Mouse (Mus musculus) Muller cell, postnatal 12 days (primary cell): ENCODE data around the gene Cdc42se1.
"Not testable (repeated sequence)": the region's sequence is repeated elsewhere in the genome, so short reads cannot be mapped to it uniquely, and the experiment has no call there.

Experiments used
- DNase-seq: peaks from one replicate; pipeline ENCODE4 v3.0.0-alpha.2; 2015; ENCODE audit errors: inconsistent ontology term

The Cdc42se1 gene

GRCm38 (mm10) chr3:95228148-95228893, at the start of gene Cdc42se1:
Gene Cdc42se1 (plus strand): TSS chr3:95228732.
- DNase-seq: peak; percentile 88

DNA sequence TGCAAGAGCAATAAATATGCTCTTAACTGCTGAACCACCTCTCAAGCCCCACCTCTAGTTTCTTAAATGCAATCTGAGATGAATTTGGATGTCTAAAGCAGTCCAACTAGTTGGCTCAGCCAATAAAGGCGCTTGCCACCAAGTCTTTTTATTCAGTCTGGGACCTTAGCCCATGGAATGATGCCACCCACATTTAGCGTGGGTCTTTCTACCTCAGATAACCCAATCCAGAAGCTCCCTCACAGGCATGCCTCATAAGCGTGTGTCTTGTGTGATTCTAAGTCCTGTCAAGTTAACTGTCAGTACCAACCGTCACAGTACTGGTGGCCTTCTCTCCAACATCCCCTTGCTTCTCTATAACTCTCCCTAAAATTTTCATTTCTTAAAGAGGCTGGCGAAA, 49.6 kb upstream of the Cdc42se1 start:
- DNase-seq: no peak

DNA sequence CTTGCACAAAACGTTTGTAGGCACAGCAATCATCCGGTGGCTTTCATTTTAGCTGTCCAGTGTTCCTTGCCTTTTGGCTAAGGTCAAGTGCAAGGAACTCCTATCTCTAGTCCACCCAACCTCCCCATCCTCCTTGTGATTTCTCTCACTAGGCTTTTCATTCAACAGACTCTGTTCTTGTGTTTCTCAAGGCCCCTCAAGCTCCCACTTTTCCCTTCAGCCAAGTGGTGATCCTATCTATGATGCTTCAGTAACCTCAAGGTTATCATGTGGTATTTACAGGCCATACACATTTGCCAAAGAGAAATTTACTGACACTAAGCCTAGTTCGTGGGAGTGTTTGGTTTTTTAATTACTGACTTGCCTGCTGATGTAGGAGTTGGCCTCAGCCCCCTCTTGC, 48.6 kb upstream of the Cdc42se1 start:
- no peak for DNase-seq

GRCm38 (mm10) chr3:95181841-95182240, 46.7 kb upstream of the Cdc42se1 start:
- DNase-seq: no peak

- DNase-seq: no peak
These were observed 43.5 kb upstream of the Cdc42se1 start for GRCm38 (mm10) chr3:95184796-95185577.

DNA sequence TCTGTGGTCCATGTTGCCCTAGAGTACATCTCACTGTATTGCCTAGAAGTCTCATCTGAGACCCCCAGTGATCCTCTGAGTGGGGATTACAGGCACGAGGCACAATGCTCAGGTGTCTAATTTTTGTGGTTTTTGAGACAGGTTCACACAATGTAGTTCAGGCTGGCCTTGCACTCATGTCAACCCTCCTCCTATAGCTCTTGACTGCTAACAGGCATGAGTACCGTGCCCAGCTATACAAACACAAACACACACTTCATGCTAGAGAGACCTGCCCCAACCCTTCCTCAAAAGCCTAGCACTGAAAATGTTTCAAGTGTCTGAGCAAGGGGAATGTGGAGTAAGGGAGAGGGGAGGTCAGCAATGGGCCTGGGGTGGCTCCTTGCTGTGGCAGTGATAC, 42.4 kb upstream of the Cdc42se1 start:
- DNase-seq: no peak

- no peak for DNase-seq
These were observed 41.6 kb upstream of the Cdc42se1 start for GRCm38 (mm10) chr3:95186888-95187287.

DNA sequence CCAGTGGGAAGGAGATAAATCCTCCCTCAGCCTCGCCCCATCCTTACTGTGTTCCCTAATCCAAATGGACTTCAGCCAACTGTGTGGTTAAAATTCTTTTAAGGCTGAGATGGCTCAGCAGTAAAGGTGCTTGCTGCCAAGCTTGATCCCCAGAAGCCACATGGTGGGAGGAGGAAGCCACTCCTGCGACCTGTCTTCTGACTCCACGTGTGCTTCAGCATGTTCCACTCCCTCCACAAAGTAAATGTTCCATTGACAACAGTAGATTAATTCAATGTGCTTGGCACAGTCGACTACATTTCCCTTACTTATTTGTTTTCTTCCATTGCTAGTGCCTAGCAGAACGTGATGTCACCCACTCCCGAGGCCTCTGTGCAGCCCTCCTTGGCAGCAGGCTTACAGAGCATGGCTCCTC, 33.8 kb upstream of the Cdc42se1 start:
- DNase-seq: peak; percentile 60

DNA sequence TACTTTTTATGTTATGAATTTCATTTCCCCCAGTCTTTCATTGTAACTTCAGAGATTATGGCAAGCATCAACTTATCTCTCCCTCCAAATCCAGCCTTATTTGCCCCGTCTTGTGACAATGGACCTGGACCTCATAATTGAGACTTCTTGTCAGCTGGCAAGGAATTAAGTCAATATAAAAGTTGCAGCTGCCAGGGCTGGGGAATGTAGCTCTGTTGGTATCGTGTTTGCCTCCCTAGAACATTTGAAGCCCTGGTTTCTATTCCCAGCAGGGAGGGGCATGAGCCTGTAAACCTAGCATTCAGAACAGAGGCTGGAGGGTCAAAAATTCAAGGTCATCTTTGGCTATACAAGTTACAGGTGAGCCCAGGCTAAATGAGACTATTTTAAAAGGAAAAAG, 32.8 kb upstream of the Cdc42se1 start:
- DNase-seq: no peak

GRCm38 (mm10) chr3:95199101-95199500, 29.4 kb upstream of the Cdc42se1 start:
- no peak for DNase-seq

DNA sequence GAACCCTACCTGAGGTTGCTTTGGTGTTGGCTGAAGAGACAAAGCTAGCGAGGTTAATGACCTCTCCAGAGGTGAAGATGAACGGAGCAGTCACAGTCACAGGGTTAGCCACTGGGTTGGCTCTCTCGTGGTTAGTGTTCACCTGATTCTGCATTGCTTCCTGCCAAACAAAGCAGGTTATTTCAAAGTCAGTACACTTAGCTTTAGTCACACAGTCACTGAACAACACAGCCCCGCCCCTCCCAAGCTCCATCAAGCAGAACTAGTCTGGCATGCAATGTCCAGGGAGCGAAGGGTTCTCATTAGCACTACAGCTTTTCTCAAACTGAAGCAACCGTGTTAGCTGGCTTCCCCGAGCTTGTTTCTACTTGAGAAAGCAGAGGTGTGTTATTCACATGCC, 28.4 kb upstream of the Cdc42se1 start:
- peak; percentile 9 for DNase-seq

DNA sequence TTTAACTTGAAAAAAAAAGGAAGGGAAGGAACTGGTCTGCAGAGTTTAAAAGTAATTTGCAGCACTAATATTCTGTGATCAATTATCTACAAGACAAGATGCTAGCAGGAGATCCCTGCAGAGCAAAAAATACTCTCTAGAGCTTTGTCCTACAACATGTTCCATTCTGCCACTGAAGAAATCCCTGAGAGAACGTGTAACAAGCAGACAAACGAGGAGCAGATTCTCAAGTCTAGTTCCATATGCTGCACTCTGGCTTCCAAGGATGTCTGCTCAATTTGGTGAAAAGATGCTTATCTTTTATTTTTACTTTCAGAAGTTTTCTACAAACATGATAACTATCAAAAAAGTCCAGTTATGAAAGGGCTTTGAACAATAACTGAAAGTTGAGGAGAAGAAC, 28.0 kb upstream of the Cdc42se1 start:
- no peak for DNase-seq

- DNase-seq: no peak
These were observed 24.7 kb upstream of the Cdc42se1 start for GRCm38 (mm10) chr3:95203880-95204279.

DNA sequence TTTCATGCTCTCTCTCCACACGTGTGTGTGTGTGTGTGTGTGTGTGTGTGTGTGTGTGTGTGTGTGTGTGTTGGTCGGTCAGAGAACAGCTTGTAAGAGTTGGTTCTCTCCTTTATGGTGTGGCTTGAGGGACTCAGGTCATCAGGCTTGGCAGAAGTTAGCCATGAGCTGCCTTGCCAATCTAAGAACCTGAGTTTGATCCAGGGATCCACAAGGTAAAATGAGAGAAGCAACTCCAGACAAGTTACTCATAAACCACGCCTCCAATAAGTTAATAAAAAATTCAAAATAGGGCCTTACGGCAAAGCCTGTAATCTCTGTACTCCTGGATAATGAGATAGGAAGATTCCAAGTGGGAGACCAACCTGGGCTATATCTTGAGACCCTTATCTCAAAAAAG, 20.2 kb upstream of the Cdc42se1 start:
- no peak for DNase-seq

DNA sequence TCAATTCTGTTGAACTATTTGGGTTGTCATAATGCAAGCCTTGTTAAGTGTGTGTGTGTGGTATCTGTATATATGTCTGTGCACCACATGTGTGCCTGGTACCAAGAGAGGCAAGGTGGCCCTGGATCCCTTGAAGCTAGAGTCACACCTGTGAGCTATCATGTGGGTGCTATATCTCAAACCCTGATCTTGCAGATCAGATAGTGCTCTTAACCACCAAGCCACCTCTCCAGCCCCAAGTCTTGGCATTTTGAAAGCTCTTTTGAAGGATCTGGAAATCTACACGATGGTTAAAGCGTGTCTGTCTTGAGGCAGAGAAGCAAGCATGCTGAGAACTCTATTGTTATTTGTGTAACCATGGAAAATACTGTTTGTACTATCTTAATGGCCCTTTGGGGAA, 17.9 kb upstream of the Cdc42se1 start:
- DNase-seq: no peak

GRCm38 (mm10) chr3:95212889-95213608, 15.5 kb upstream of the Cdc42se1 start:
- DNase-seq: not testable (repeated sequence)

DNA sequence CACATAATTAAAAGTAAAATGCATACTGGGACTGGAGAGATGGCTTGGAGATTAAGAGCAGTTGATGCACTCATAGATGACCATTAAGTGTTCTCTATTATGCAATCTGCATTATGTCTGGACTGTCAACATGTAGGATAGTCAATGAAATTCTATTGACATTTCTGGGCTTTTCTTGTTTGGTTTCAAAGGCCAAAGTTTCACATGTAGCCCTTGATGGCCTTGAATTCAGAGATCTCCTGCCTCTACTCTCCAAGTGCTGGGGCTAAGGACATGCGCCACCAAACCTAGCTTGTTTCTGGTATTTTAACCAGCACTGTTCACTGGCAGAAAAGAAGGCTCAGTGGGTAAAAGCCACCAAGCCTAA, 14.9 kb upstream of the Cdc42se1 start:
- no peak for DNase-seq

DNA sequence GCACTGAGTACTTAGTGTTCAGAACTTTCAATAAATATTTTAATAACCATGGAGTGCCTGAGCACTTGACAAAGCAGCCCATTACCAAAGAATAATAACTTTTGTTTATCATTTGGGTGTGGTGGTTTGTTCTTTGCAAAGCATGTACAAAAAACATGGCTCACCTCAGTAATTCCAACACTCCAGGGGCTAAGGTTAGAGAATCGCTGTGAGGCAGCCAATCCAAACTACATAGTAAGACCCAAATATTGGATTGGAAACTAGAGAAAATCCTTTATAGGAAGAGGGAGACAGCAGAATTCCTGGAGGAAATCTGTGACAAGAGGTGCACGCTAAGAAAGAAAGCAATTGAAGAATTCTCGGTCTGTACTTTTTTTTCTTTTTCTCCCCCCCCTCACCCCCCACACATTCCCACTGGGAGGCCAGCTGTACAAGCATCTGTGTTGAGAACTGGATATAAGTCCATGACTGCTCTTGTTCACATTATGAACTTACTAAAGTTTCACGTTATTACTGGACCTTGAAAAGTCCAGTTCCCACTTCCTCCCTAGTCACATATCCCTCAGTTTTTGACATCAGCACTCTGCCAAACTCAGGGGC, 11.8 kb upstream of the Cdc42se1 start:
- no peak for DNase-seq

- DNase-seq: peak; percentile 97
These were observed 11.0 kb upstream of the Cdc42se1 start, which contains the start of gene Gabpb2 for GRCm38 (mm10) chr3:95217255-95218134. Gene Gabpb2 (minus strand): TSS chr3:95217916.

GRCm38 (mm10) chr3:95218466-95219137, 9.9 kb upstream of the Cdc42se1 start:
- DNase-seq: no peak
